Mouse (Mus musculus): ENCODE results near the gene Arl9.
"Not testable (repeated sequence)": the region's sequence is repeated elsewhere in the genome, so short reads cannot be mapped to it uniquely, and the experiment has no call there.

Gene Arl9

GRCm38 (mm10) chr5:77015544-77016482 is 12.0 kb downstream of the Arl9 start, which contains the start of gene Thegl:
TSS of gene Thegl (plus strand) at chr5:77016023.
- in situ Hi-C loops (cut with MseI, MboI), result no loop called here

DNA sequence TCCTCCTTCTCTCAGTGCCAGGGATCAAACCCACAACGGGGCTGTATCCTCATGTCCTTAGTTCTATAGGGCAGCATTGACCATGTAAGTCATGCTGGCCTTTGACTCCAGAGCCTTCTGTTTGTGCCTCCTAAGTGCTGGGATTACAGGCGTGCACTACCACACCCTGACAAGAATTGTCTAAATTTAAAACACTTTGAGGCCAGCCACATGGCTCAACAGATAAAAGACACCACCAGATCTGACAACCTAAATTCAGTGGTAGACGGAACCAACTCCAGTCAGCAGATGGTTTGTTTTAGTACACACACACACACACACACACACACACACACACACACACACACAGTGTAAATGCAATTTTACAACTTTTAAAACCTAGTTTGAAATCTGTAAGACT is 24.2 kb downstream of the Arl9 start:
- in situ Hi-C loops (cut with MseI, MboI), result loop anchor here in 1 of 2 experiments (10.0 kb wide), 1 partner anchor 147 kb away; no protein-coding TSS in a partner anchor

DNA sequence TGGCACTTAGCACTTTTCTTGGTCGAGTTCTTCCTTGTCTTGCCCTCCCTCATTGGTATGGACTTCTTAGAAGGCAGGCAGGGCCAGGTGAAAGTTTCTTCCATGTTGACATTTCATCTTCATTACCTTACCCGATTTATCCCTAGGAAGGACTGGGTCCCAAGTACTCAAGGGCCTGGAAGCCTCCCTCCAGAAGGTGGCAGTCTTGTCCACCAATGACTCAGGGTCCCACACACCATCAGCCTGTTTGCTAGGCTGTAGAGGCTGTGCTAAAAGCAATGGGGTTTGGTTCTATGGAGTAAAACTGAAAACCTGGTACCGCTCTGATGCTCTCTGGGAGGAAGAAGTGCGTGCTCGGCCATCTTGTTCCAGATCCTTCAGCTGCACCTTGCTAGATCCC is 25.9 kb downstream of the Arl9 start:
- in situ Hi-C loops (cut with MseI, MboI), result loop anchor here in 1 of 2 experiments (10.0 kb wide), 1 partner anchor 145 kb away; no protein-coding TSS in a partner anchor

GRCm38 (mm10) chr5:77035101-77035500 is 31.2 kb downstream of the Arl9 start:
- in situ Hi-C loops (cut with MseI, MboI), result not testable (repeated sequence)

- in situ Hi-C loops (cut with MseI, MboI), result no loop called here
These were observed 34.6 kb downstream of the Arl9 start for GRCm38 (mm10) chr5:77038451-77038850.

DNA sequence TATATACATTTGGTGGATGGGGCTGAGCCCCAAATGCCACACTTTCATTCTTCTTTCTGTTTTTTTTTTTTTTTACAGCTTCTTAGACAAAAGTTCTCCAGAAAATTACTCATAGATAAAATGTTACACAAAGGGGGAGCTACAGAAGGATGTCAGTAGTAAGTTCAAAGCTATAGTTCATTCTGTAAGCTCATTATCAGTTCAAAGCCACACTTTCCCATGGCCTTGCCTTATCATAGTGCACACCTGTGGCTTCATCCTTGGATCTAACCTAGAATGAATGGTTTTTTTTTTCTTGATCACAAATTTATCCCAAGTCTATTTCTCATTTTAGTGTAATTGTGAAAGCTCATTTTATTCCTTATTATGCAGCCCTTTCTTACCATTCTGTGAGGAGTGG is 35.5 kb downstream of the Arl9 start:
- in situ Hi-C loops (cut with MseI, MboI), result no loop called here

DNA sequence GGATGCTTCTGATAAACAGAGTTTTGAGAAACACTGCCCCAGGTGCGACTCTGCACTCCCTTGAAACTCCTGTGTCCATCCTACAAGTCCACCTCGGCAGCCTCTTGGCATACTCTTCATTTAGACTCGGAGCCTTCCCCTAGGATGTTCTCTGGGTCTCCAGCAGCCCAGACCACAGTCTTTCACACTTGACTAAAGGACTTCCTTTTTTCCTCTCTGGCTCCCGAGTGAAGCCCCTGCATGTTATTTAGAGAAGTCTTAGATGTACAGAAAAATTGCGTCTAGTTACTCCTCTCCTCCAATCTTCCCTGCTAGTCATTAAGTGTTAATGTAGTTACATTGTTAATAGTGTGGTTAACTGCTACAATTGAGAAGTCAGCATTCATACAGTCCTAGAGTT is 40.5 kb downstream of the Arl9 start:
- in situ Hi-C loops (cut with MseI, MboI), result no loop called here

- in situ Hi-C loops (cut with MseI, MboI), result no loop called here
These were observed 48.8 kb downstream of the Arl9 start for GRCm38 (mm10) chr5:77052616-77053015.

DNA sequence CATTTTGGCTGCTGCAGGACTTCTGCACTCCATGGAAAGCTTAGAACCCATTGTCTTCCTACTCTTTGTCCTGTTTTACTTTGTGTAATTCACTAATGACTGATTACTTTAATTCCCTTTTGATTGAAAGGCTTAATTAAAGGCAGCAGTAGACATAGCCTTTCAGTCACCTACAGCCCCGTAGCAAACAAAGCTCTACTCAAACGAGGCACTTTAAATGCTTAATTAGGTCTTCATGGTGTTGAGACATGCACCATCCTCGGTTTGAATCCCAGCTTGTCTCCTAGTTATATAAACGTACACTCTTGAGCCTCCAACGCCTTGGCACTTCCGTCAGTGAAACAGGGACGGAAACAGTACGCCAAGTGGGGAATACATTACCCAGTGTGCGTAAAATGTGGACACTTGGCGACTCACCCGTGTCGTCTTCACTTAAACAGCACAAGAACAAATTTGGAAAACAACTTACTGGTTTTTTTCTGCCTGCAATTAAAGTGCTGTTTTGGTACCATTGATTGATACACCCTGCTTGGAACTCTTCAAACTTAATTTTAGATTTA is 53.1 kb downstream of the Arl9 start:
- in situ Hi-C loops (cut with MseI, MboI), result no loop called here
